Mouse (Mus musculus): ENCODE data around the gene Lrp3.
"Not testable (repeated sequence)": the region's sequence is repeated elsewhere in the genome, so short reads cannot be mapped to it uniquely, and the experiment has no call there.

- TF ChIP-seq POLR2A (IDR thresholded peaks at IDR 0.05; ENCODE audit: low read depth, low read length); CTCF (IDR thresholded peaks at IDR 0.05; ENCODE audit: borderline replicate concordance, insufficient read depth, low read length): not testable (repeated sequence)
Observed at GRCm38 (mm10) chr7:35237935-35238334, 22.6 kb upstream of the Lrp3 start.

Measured in embryonic fibroblast, embryonic 13.5 days (primary cell).